21 mouse cellular contexts compared by ENCODE assay signal in the genomic region with DNA sequence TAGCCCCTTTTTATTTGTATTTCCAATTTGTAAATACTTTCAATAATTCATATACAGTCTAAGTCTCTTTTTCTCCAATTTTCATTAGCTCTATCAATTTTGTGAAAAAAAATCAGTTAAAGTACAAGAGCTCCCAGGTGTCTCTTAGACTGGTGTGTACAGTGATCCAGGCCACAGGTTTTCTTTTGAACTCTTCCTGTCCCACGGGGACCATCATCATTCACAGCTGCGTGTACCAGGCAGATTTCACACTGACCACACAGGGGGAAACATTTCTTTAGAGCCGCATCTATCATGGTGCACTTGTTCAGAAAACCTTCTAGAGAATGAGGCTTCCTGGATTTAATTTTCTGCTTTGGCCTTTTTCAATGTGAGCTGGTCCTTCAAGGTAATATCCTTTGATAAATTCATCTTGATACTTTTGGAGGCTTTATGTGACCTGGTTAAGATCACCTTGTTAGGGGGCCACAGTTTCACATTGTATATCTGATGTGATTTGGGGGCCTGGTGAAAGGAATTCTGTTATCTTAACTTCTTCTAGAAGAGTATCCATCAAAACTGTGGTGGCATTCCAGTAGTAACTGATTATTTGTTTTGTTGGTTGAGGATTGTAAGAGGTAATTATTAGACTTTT.
DNase-seq lines count a peak whose midpoint lies in the region; ATAC-seq and TF ChIP-seq lines count a peak whose summit lies in the region.
"Had no signal": no experiment of that assay in that cellular context is flagged by ENCODE, and none has a peak within 500 bp of the region (broad histone marks: within the 10 kb centered on the region; RNA-seq: fewer than 3 reads in every experiment).

No protein-coding gene starts in this region.

- no peak overlapping the region for H3K9ac ChIP-seq in kidney, embryonic 16.5 days (replicated peaks; ENCODE audit: low read length)
- H3K9ac ChIP-seq: embryonic facial prominence, embryonic 12.5 days; forebrain, embryonic 13.5 days; forebrain, embryonic 15.5 days; forebrain, postnatal 0 days had no signal

- TF ChIP-seq CTCF in gastrocnemius, adult 2 months (IDR thresholded peaks at IDR 0.05): no peak

- H3K9me3 ChIP-seq in kidney, embryonic 16.5 days (ENCODE audit: low read length): no peaks in the 10 kb centered on the region
- H3K9me3 ChIP-seq: embryonic facial prominence, embryonic 10.5 days; embryonic facial prominence, embryonic 12.5 days; forebrain, embryonic 13.5 days; forebrain, embryonic 15.5 days had no signal

- intact Hi-C loops in gastrocnemius, adult 2 months (cut with DNase I): no loop called here
- intact Hi-C loops in gastrocnemius, postnatal 14 days (cut with DNase I; ENCODE audit: low total_unique reads): no loop called here

- ATAC-seq in kidney, embryonic 16.5 days (ENCODE audit: low FRiP score, low TSS enrichment): no peak
- ATAC-seq: activated CD4-positive, CD25-positive, alpha-beta regulatory T cell, adult 4 months; CD4-positive, CD25-positive, alpha-beta regulatory T cell, adult 4 months; forebrain, embryonic 13.5 days; forebrain, embryonic 15.5 days; forebrain, postnatal 0 days had no signal

- peaks cover 24% of the 10 kb centered on the region for H3K4me1 ChIP-seq in kidney, embryonic 16.5 days (ENCODE audit: insufficient read depth, low read length)

- H3K4me2 ChIP-seq in kidney, embryonic 16.5 days (replicated peaks; ENCODE audit: low read depth, low read length): no peak overlapping the region
- H3K4me2 ChIP-seq: embryonic facial prominence, embryonic 12.5 days; forebrain, embryonic 13.5 days; forebrain, embryonic 15.5 days had no signal

- no peak overlapping the region for H3K4me3 ChIP-seq in gastrocnemius, adult 2 months
- no peak overlapping the region for H3K4me3 ChIP-seq in kidney, embryonic 16.5 days (ENCODE audit: low read length)
- H3K4me3 ChIP-seq: embryonic facial prominence, embryonic 10.5 days; embryonic facial prominence, embryonic 12.5 days; forebrain, embryonic 13.5 days; forebrain, embryonic 15.5 days had no signal

- peak overlapping the region; percentile 83; the same call in 1 of the 2 replicates for H3K27ac ChIP-seq in gastrocnemius, adult 2 months
- H3K27ac ChIP-seq in kidney, embryonic 16.5 days (ENCODE audit: low read length): peak overlapping the region; percentile 41; the same call in 1 of the 2 replicates
- H3K27ac ChIP-seq: forebrain, embryonic 13.5 days; forebrain, embryonic 15.5 days had no signal

- no peaks in the 10 kb centered on the region for H3K27me3 ChIP-seq in kidney, embryonic 16.5 days (ENCODE audit: insufficient read depth, low read length)
- H3K27me3 ChIP-seq: embryonic facial prominence, embryonic 12.5 days; forebrain, embryonic 13.5 days; forebrain, embryonic 15.5 days had no signal

- WGBS in kidney, embryonic 16.5 days: 77% methylated on average over 3 of the region's 3 CpGs

- H3K36me3 ChIP-seq in kidney, embryonic 16.5 days (ENCODE audit: insufficient read depth, low read length): no peaks in the 10 kb centered on the region
- H3K36me3 ChIP-seq: embryonic facial prominence, embryonic 10.5 days; embryonic facial prominence, embryonic 12.5 days; forebrain, embryonic 15.5 days had no signal

- DNase-seq in gastrocnemius, adult 2 months: no peak
- DNase-seq in gastrocnemius, postnatal 14 days: no peak
- DNase-seq in kidney, postnatal 4 days: no peak
- peak; percentile 8 for DNase-seq in retina, embryonic 14.5 days (ENCODE audit: low spot score)
- DNase-seq in retina, postnatal 1 day: no peak
- DNase-seq in T-cell, adult 2 months (ENCODE audit: low spot score): no peak
- DNase-seq: adrenal gland, adult 8-10 months; adrenal gland, postnatal 14 days; adrenal gland, postnatal 36 days; cerebellum, adult 11-12 months; cerebellum, adult 2 months; cerebellum, postnatal 10 days; cerebellum, postnatal 25 days; forebrain, postnatal 0 days had no signal
